In the genomic region with DNA sequence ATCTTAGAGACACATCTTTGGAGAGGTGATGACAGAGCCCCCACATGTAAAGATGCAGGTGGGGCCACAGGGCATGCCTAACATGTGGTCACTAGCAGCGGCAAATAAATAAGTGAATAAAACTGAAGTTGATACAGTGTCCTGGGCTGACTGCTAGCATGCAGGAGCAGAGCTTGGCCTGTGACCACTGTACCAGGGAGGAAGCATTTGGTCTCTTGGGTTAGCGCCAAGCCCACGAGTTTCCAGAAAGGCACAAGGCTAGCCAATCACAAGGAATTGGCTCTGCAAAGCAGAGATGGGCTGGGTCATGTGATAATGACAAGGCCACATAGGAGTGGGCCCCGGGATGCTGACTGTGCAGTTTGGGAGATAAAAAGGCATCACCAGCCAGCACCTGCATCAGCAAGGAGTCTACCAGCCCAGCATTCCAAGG, we compare ENCODE assay signal across 8 mouse cellular contexts. TPM values are rescaled to one million over a fixed set of nuclear protein-coding genes. Genes with fewer than 3 reads are reported as not detected.
DNase-seq lines count a peak whose midpoint lies in the region; ATAC-seq and TF ChIP-seq lines count a peak whose summit lies in the region.

No protein-coding gene starts in this region.

- TF ChIP-seq CTCF in lung, postnatal 0 days (IDR thresholded peaks at IDR 0.05) = no peak
- TF ChIP-seq CTCF in forebrain, postnatal 0 days (IDR thresholded peaks at IDR 0.05; ENCODE audit: low read depth) = no peak

- no peak overlapping the region for H3K27ac ChIP-seq in lung, embryonic 15.5 days
- H3K27ac ChIP-seq in lung, postnatal 0 days (ENCODE audit: low read length) = no peak overlapping the region
- H3K27ac ChIP-seq in kidney, embryonic 15.5 days = no peak overlapping the region
- no peak overlapping the region for H3K27ac ChIP-seq in midbrain, embryonic 15.5 days
- H3K27ac ChIP-seq in forebrain, postnatal 0 days (ENCODE audit: low read depth, low read length) = no peak overlapping the region

- no peak for TF ChIP-seq EP300 in lung, postnatal 0 days (IDR thresholded peaks at IDR 0.05)

- no peak overlapping the region for H3K4me3 ChIP-seq in lung, embryonic 15.5 days
- H3K4me3 ChIP-seq in lung, postnatal 0 days (ENCODE audit: low read depth, low read length) = no peak overlapping the region
- H3K4me3 ChIP-seq in kidney, embryonic 15.5 days (replicated peaks) = no peak overlapping the region
- H3K4me3 ChIP-seq in midbrain, embryonic 15.5 days = no peak overlapping the region
- H3K4me3 ChIP-seq in forebrain, postnatal 0 days (ENCODE audit: low read depth, low read length) = no peak overlapping the region

- H3K9ac ChIP-seq in lung, embryonic 15.5 days = no peak overlapping the region
- H3K9ac ChIP-seq in lung, postnatal 0 days (replicated peaks; ENCODE audit: low read depth) = no peak overlapping the region
- H3K9ac ChIP-seq in kidney, embryonic 15.5 days = no peak overlapping the region
- H3K9ac ChIP-seq in midbrain, embryonic 15.5 days = no peak overlapping the region
- H3K9ac ChIP-seq in forebrain, postnatal 0 days = no peak overlapping the region

- H3K4me1 ChIP-seq in lung, embryonic 15.5 days = 0 out of 2 replicates have a peak, but pooled peaks cover 2% of the 10 kb centered on the region
- no peaks in the 10 kb centered on the region for H3K4me1 ChIP-seq in lung, postnatal 0 days (ENCODE audit: insufficient read depth, low read depth, low read length)
- peaks cover 4% of the 10 kb centered on the region for H3K4me1 ChIP-seq in kidney, embryonic 15.5 days
- no peaks in the 10 kb centered on the region for H3K4me1 ChIP-seq in midbrain, embryonic 15.5 days
- no peaks in the 10 kb centered on the region for H3K4me1 ChIP-seq in forebrain, postnatal 0 days (ENCODE audit: insufficient read depth)

- H3K36me3 ChIP-seq in lung, embryonic 15.5 days = no peaks in the 10 kb centered on the region
- H3K36me3 ChIP-seq in lung, postnatal 0 days (ENCODE audit: insufficient read depth, low read length) = no peaks in the 10 kb centered on the region
- H3K36me3 ChIP-seq in kidney, embryonic 15.5 days = no peaks in the 10 kb centered on the region
- no peaks in the 10 kb centered on the region for H3K36me3 ChIP-seq in midbrain, embryonic 15.5 days (replicated peaks)
- H3K36me3 ChIP-seq in forebrain, postnatal 0 days (ENCODE audit: insufficient read depth) = no peaks in the 10 kb centered on the region

- no peaks in the 10 kb centered on the region for H3K9me3 ChIP-seq in lung, embryonic 15.5 days
- H3K9me3 ChIP-seq in lung, postnatal 0 days (ENCODE audit: low read length) = no peaks in the 10 kb centered on the region
- no peaks in the 10 kb centered on the region for H3K9me3 ChIP-seq in kidney, embryonic 15.5 days (replicated peaks)
- H3K9me3 ChIP-seq in midbrain, embryonic 15.5 days = no peaks in the 10 kb centered on the region
- no peaks in the 10 kb centered on the region for H3K9me3 ChIP-seq in forebrain, postnatal 0 days (ENCODE audit: low read length)

- WGBS in lung, embryonic 15.5 days = 51% methylated on average over 4 of the region's 4 CpGs
- 65% methylated on average over 4 of the region's 4 CpGs for WGBS in lung, postnatal 0 days
- 70% methylated on average over 4 of the region's 4 CpGs for WGBS in kidney, embryonic 15.5 days
- 77% methylated on average over 4 of the region's 4 CpGs for WGBS in midbrain, embryonic 15.5 days
- 77% methylated on average over 4 of the region's 4 CpGs for WGBS in forebrain, postnatal 0 days

- ATAC-seq in lung, embryonic 15.5 days (ENCODE audit: borderline replicate concordance, extremely low read depth, low FRiP score, low TSS enrichment) = peak; percentile 49; the same call in 1 of the 2 replicates
- ATAC-seq in lung, postnatal 0 days = no peak
- ATAC-seq in kidney, embryonic 15.5 days (replicated peaks; ENCODE audit: low FRiP score) = peak; percentile 66
- no peak for ATAC-seq in midbrain, embryonic 15.5 days (replicated peaks)
- ATAC-seq in forebrain, postnatal 0 days = no peak

- no peak for DNase-seq in lung, postnatal 0 days (ENCODE audit: low spot score)
- DNase-seq in cerebellum, adult 9-10 months = peak; percentile 29
- DNase-seq in spleen, postnatal 14 days (ENCODE audit: low spot score in 2 of 2) = peak; percentile 44 to 55
- no peak for DNase-seq in forebrain, postnatal 0 days
- no peak for DNase-seq in left cerebral cortex, adult 9 months (ENCODE audit: low spot score in 2 of 2)

- no peak overlapping the region for H3K4me2 ChIP-seq in lung, embryonic 15.5 days
- H3K4me2 ChIP-seq in lung, postnatal 0 days (replicated peaks; ENCODE audit: low read depth, low read length) = no peak overlapping the region
- no peak overlapping the region for H3K4me2 ChIP-seq in kidney, embryonic 15.5 days
- H3K4me2 ChIP-seq in midbrain, embryonic 15.5 days = no peak overlapping the region
- H3K4me2 ChIP-seq in forebrain, postnatal 0 days (ENCODE audit: low read depth) = no peak overlapping the region

- no peaks in the 10 kb centered on the region for H3K27me3 ChIP-seq in lung, embryonic 15.5 days
- no peaks in the 10 kb centered on the region for H3K27me3 ChIP-seq in lung, postnatal 0 days (replicated peaks; ENCODE audit: insufficient read depth, low read length)
- no peaks in the 10 kb centered on the region for H3K27me3 ChIP-seq in kidney, embryonic 15.5 days
- H3K27me3 ChIP-seq in midbrain, embryonic 15.5 days (replicated peaks) = no peaks in the 10 kb centered on the region
- H3K27me3 ChIP-seq in forebrain, postnatal 0 days (ENCODE audit: insufficient read depth, low read length) = no peaks in the 10 kb centered on the region

RNA-seq across cellular contexts. Expression of gene Uspl1, which starts 47.2 kb away (rescaled TPM):
- 37.0 and 39.0 TPM in 2 replicates for polyA plus RNA-seq in lung, embryonic 15.5 days (2015; fragmentation: Nextera tagmentation; extraction: Ambion mirVana)
- polyA plus RNA-seq in lung, postnatal 0 days (2015; fragmentation: Nextera tagmentation; extraction: Ambion mirVana) = 17.5 and 18.2 TPM in 2 replicates
- 40.0 and 44.8 TPM in 2 replicates for polyA plus RNA-seq in kidney, embryonic 15.5 days (2015; fragmentation: Nextera tagmentation; extraction: Ambion mirVana)
- polyA plus RNA-seq in midbrain, embryonic 15.5 days (2015; fragmentation: Nextera tagmentation; extraction: Ambion mirVana) = 54.3 and 56.1 TPM in 2 replicates
- 61.3 and 63.6 TPM in 2 replicates for total RNA-seq in forebrain, postnatal 0 days (2014; rRNA removed)
- 37.3 and 41.8 TPM in 2 replicates for polyA plus RNA-seq in forebrain, postnatal 0 days (2015; fragmentation: Nextera tagmentation; extraction: Ambion mirVana)

RNA-seq across cellular contexts. Expression of gene Hmgb1, which starts 47.3 kb away (rescaled TPM):
- polyA plus RNA-seq in lung, embryonic 15.5 days (2015; fragmentation: Nextera tagmentation; extraction: Ambion mirVana) = 1,537 and 1,564 TPM in 2 replicates
- polyA plus RNA-seq in lung, postnatal 0 days (2015; fragmentation: Nextera tagmentation; extraction: Ambion mirVana) = 616 and 682 TPM in 2 replicates
- 1,463 and 1,782 TPM in 2 replicates for polyA plus RNA-seq in kidney, embryonic 15.5 days (2015; fragmentation: Nextera tagmentation; extraction: Ambion mirVana)
- 690 and 713 TPM in 2 replicates for polyA plus RNA-seq in midbrain, embryonic 15.5 days (2015; fragmentation: Nextera tagmentation; extraction: Ambion mirVana)
- total RNA-seq in forebrain, postnatal 0 days (2014; rRNA removed) = 446 and 559 TPM in 2 replicates
- 836 and 892 TPM in 2 replicates for polyA plus RNA-seq in forebrain, postnatal 0 days (2015; fragmentation: Nextera tagmentation; extraction: Ambion mirVana)

Comparison
In these comparisons a context has a peak if more than half of its experiments do, and no peak if none do; other contexts are left out.
1. ATAC-seq: peak in lung, embryonic 15.5 days (single experiment) and kidney, embryonic 15.5 days (single experiment); none in lung, postnatal 0 days (single experiment), midbrain, embryonic 15.5 days (single experiment) and forebrain, postnatal 0 days (single experiment).
2. DNase-seq: peak in cerebellum, adult 9-10 months (single experiment) and spleen, postnatal 14 days (2 of 2); none in lung, postnatal 0 days (single experiment), forebrain, postnatal 0 days (single experiment) and left cerebral cortex, adult 9 months (0 of 2).